Mouse (Mus musculus): ENCODE measurements around the gene Ywhae.

DNA sequence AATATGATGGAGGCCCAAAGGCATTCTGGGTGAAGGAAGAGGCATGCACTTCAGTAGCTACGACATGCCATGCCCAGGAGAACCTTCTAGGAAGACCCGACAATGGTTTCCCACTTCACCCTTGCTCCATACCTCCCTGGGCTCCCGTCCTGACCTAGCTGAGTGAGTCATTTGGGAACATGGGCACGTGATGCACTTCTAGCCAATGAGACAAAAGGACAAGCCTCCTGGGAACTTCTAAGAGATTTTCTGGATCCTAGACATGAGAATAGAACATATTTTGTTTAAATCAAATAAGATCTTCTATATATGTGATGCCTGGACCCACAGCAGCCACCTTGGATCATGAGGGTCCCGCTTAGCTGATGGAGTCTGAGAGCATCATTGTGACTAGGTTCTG, 59.9 kb downstream of the Ywhae start:
- TF ChIP-seq CTCF (IDR thresholded peaks at IDR 0.05; ENCODE audit: low read depth, low read length) = no peak
- no peak for TF ChIP-seq GATA1 (IDR thresholded peaks at IDR 0.05; ENCODE audit: borderline replicate concordance, low read length)

All from G1E (cell line).